In genomic region chr16:33005216-33005615, GRCm38 (mm10) we compare ENCODE assay signal across 10 mouse cellular contexts. TPM values are rescaled to one million over a fixed set of nuclear protein-coding genes. Genes with fewer than 3 reads are reported as not detected.
DNase-seq lines count a peak whose midpoint lies in the region; ATAC-seq lines count a peak whose summit lies in the region.
"Had no signal": no experiment of that assay in that cellular context is flagged by ENCODE, and none has a peak within 500 bp of the region (broad histone marks: within the 10 kb centered on the region; RNA-seq: fewer than 3 reads in every experiment).

No protein-coding gene starts in this region.

- WGBS in forebrain, embryonic 14.5 days: 18% methylated on average over 9 of the region's 9 CpGs
- 70% methylated on average over 9 of the region's 9 CpGs for WGBS in forebrain, embryonic 10.5 days
- 54% methylated on average over 9 of the region's 9 CpGs for WGBS in midbrain, embryonic 14.5 days
- 58% methylated on average over 9 of the region's 9 CpGs for WGBS in midbrain, embryonic 11.5 days

- H3K4me2 ChIP-seq in forebrain, embryonic 14.5 days (ENCODE audit: low read length): no peak overlapping the region; the same call in 1 of the 2 replicates
- H3K4me2 ChIP-seq in midbrain, embryonic 14.5 days (ENCODE audit: low read length): no peak overlapping the region
- H3K4me2 ChIP-seq in midbrain, embryonic 11.5 days: no peak overlapping the region

- H3K36me3 ChIP-seq in forebrain, embryonic 14.5 days (ENCODE audit: control insufficient read depth, insufficient read depth, low read length): peaks cover 53% of the 10 kb centered on the region
- H3K36me3 ChIP-seq in forebrain, embryonic 10.5 days (replicated peaks): peaks cover 87% of the 10 kb centered on the region
- H3K36me3 ChIP-seq in midbrain, embryonic 14.5 days (ENCODE audit: control insufficient read depth, insufficient read depth, low read length): peaks cover 77% of the 10 kb centered on the region
- peaks cover 12% of the 10 kb centered on the region for H3K36me3 ChIP-seq in midbrain, embryonic 11.5 days (ENCODE audit: control insufficient read depth, insufficient read depth, low read length)

- peak; percentile 23; the same call in 1 of the 2 replicates for ATAC-seq in forebrain, embryonic 14.5 days
- ATAC-seq in midbrain, embryonic 14.5 days (ENCODE audit: low FRiP score, low TSS enrichment): no peak
- no peak for ATAC-seq in midbrain, embryonic 11.5 days (ENCODE audit: low FRiP score)

- no peaks in the 10 kb centered on the region for H3K27me3 ChIP-seq in forebrain, embryonic 14.5 days (replicated peaks; ENCODE audit: control insufficient read depth, insufficient read depth, low read length)
- no peaks in the 10 kb centered on the region for H3K27me3 ChIP-seq in forebrain, embryonic 10.5 days (ENCODE audit: poor library complexity, severe bottlenecking)
- no peaks in the 10 kb centered on the region for H3K27me3 ChIP-seq in midbrain, embryonic 14.5 days (ENCODE audit: control insufficient read depth, insufficient read depth, low read length)
- no peaks in the 10 kb centered on the region for H3K27me3 ChIP-seq in midbrain, embryonic 11.5 days (ENCODE audit: control insufficient read depth, insufficient read depth, low read length)

- peak; percentile 86 for DNase-seq in forebrain, embryonic 14.5 days (ENCODE audit: low spot score)
- DNase-seq in forebrain, embryonic 10.5 days (ENCODE audit: extremely low spot score, low spot score): no peak
- peak; percentile 71 for DNase-seq in midbrain, embryonic 14.5 days
- no peak for DNase-seq in midbrain, embryonic 11.5 days (ENCODE audit: low spot score, missing footprints)
- peak; percentile 52 to 53 for DNase-seq in cerebellum, postnatal 36 days
- DNase-seq in lung, postnatal 10 days: peak; percentile 64
- DNase-seq in thymus, postnatal 25 days: no peak
- no peak for DNase-seq in layer of hippocampus, postnatal 14 days (ENCODE audit: low spot score in 2 of 2)
- DNase-seq: kidney, adult 18-20 months had no signal

- no peak overlapping the region for H3K27ac ChIP-seq in forebrain, embryonic 14.5 days (ENCODE audit: low read depth, low read length)
- H3K27ac ChIP-seq in forebrain, embryonic 10.5 days: no peak overlapping the region
- H3K27ac ChIP-seq in midbrain, embryonic 14.5 days (replicated peaks; ENCODE audit: low read depth, low read length): no peak overlapping the region
- no peak overlapping the region for H3K27ac ChIP-seq in midbrain, embryonic 11.5 days (ENCODE audit: low read depth, low read length)

- no peaks in the 10 kb centered on the region for H3K9me3 ChIP-seq in forebrain, embryonic 14.5 days (replicated peaks; ENCODE audit: control insufficient read depth, low read length)
- H3K9me3 ChIP-seq in forebrain, embryonic 10.5 days: no peaks in the 10 kb centered on the region
- H3K9me3 ChIP-seq in midbrain, embryonic 14.5 days (ENCODE audit: control insufficient read depth, low read length): no peaks in the 10 kb centered on the region
- no peaks in the 10 kb centered on the region for H3K9me3 ChIP-seq in midbrain, embryonic 11.5 days (ENCODE audit: control insufficient read depth, low read length)

- no peak overlapping the region for H3K4me3 ChIP-seq in forebrain, embryonic 14.5 days (ENCODE audit: low read depth, low read length)
- no peak overlapping the region for H3K4me3 ChIP-seq in forebrain, embryonic 10.5 days
- H3K4me3 ChIP-seq in midbrain, embryonic 14.5 days (replicated peaks; ENCODE audit: low read depth, low read length): no peak overlapping the region
- no peak overlapping the region for H3K4me3 ChIP-seq in midbrain, embryonic 11.5 days (ENCODE audit: low read depth, low read length)
- H3K4me3 ChIP-seq: myocyte had no signal

- H3K9ac ChIP-seq in forebrain, embryonic 14.5 days (ENCODE audit: low read length): no peak overlapping the region
- H3K9ac ChIP-seq in midbrain, embryonic 14.5 days (replicated peaks; ENCODE audit: low read length): no peak overlapping the region
- H3K9ac ChIP-seq in midbrain, embryonic 11.5 days (ENCODE audit: low read length): no peak overlapping the region

- H3K4me1 ChIP-seq in forebrain, embryonic 14.5 days (ENCODE audit: control insufficient read depth, insufficient read depth, low read length): peaks cover 4% of the 10 kb centered on the region; the same call in 1 of the 2 replicates
- 0 out of 2 replicates have a peak, but pooled peaks cover 4% of the 10 kb centered on the region for H3K4me1 ChIP-seq in forebrain, embryonic 10.5 days
- no peaks in the 10 kb centered on the region for H3K4me1 ChIP-seq in midbrain, embryonic 14.5 days (ENCODE audit: control insufficient read depth, insufficient read depth, low read length)
- no peaks in the 10 kb centered on the region; the same call in 1 of the 2 replicates for H3K4me1 ChIP-seq in midbrain, embryonic 11.5 days (ENCODE audit: control insufficient read depth, insufficient read depth, low read length)

RNA-seq across cellular contexts. Expression of gene Iqcg, which starts 50.8 kb away (rescaled TPM):
- polyA plus RNA-seq in forebrain, embryonic 14.5 days (2014; fragmentation: Nextera tagmentation; extraction: Ambion mirVana): 4.9 and 6.1 TPM in 2 replicates
- 3.6 and 3.9 TPM in 2 replicates for polyA plus RNA-seq in forebrain, embryonic 10.5 days (2016; fragmentation: Nextera tagmentation; extraction: Ambion mirVana)
- 4.7 and 6.2 TPM in 2 replicates for polyA plus RNA-seq in midbrain, embryonic 14.5 days (2014; fragmentation: Nextera tagmentation; extraction: Ambion mirVana)
- polyA plus RNA-seq in midbrain, embryonic 11.5 days (2014; fragmentation: Nextera tagmentation; extraction: Ambion mirVana): 5.7 and 6.5 TPM in 2 replicates
- total RNA-seq in layer of hippocampus, postnatal 14 days (2021): 1 to 10 TPM; 4.5 to 8.7 TPM

RNA-seq across cellular contexts. Expression of gene Rpl35a, which starts 51.0 kb away (rescaled TPM):
- polyA plus RNA-seq in forebrain, embryonic 14.5 days (2014; fragmentation: Nextera tagmentation; extraction: Ambion mirVana): 507 and 649 TPM in 2 replicates
- 1,017 and 1,037 TPM in 2 replicates for polyA plus RNA-seq in forebrain, embryonic 10.5 days (2016; fragmentation: Nextera tagmentation; extraction: Ambion mirVana)
- polyA plus RNA-seq in midbrain, embryonic 14.5 days (2014; fragmentation: Nextera tagmentation; extraction: Ambion mirVana): 477 and 558 TPM in 2 replicates
- polyA plus RNA-seq in midbrain, embryonic 11.5 days (2014; fragmentation: Nextera tagmentation; extraction: Ambion mirVana): 809 and 861 TPM in 2 replicates
- total RNA-seq in layer of hippocampus, postnatal 14 days (2021): 100 to 1,000 TPM; 237 to 253 TPM

RNA-seq across cellular contexts. Expression of gene Lmln, which starts 57.1 kb away (rescaled TPM):
- 1.5 and 2.1 TPM in 2 replicates for polyA plus RNA-seq in forebrain, embryonic 14.5 days (2014; fragmentation: Nextera tagmentation; extraction: Ambion mirVana)
- 4.5 and 5.9 TPM in 2 replicates for polyA plus RNA-seq in forebrain, embryonic 10.5 days (2016; fragmentation: Nextera tagmentation; extraction: Ambion mirVana)
- 2.9 and 3.2 TPM in 2 replicates for polyA plus RNA-seq in midbrain, embryonic 14.5 days (2014; fragmentation: Nextera tagmentation; extraction: Ambion mirVana)
- polyA plus RNA-seq in midbrain, embryonic 11.5 days (2014; fragmentation: Nextera tagmentation; extraction: Ambion mirVana): 2.7 and 3.3 TPM in 2 replicates
- total RNA-seq in layer of hippocampus, postnatal 14 days (2021): 10 to 100 TPM; 13.2 to 15.2 TPM

Comparison
In these comparisons a context has a peak if more than half of its experiments do, and no peak if none do; other contexts are left out.
1. DNase-seq: peak in forebrain, embryonic 14.5 days (single experiment), midbrain, embryonic 14.5 days (single experiment), cerebellum, postnatal 36 days (2 of 2) and lung, postnatal 10 days (single experiment); none in forebrain, embryonic 10.5 days (single experiment), midbrain, embryonic 11.5 days (single experiment), thymus, postnatal 25 days (single experiment) and layer of hippocampus, postnatal 14 days (0 of 2).